Comparison of ENCODE assay signal across 9 mouse cellular contexts in the genomic region with DNA sequence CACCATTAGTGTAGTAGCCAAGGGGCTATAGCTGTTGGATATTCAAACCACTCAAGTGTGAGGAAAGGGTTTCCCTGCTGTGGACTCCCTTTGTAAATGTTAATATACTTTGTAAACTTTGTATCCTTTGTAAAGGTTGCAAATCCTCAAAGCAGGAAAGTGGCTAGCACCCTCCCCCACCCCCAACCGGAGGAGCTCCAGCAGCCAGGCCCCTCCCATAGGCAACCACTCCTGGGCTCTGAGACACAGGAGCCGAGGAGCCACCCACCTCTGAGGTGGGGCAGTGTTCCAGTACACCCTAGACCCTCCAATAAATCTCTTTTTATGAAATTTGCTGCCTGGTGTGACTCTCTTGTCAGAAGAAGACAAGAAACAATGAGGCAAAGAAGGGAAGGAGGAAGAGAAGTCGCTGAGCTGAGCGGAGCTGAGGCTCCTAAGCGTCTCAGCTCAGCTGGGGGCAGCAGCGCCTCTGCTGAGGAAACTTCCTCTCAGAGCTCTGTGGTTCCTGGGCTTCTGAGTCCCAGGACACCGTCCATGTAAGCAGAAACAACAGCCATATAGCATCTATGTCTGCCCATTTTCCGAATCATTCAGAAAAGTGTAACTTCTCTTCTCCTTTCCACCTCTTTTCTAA.
DNase-seq lines count a peak whose midpoint lies in the region; ATAC-seq and TF ChIP-seq lines count a peak whose summit lies in the region.
"Had no signal": no experiment of that assay in that cellular context is flagged by ENCODE, and none has a peak within 500 bp of the region (broad histone marks: within the 10 kb centered on the region; RNA-seq: fewer than 3 reads in every experiment).

No protein-coding gene starts in this region.

- no peak overlapping the region for H3K9ac ChIP-seq in hindbrain, embryonic 14.5 days
- peak overlapping the region; percentile 22; the same call in 1 of the 2 replicates for H3K9ac ChIP-seq in embryonic facial prominence, embryonic 13.5 days
- no peak overlapping the region for H3K9ac ChIP-seq in liver, postnatal 0 days (replicated peaks)
- H3K9ac ChIP-seq: neural tube, embryonic 13.5 days had no signal

- no peaks in the 10 kb centered on the region for H3K36me3 ChIP-seq in hindbrain, embryonic 10.5 days
- no peaks in the 10 kb centered on the region for H3K36me3 ChIP-seq in hindbrain, embryonic 14.5 days (replicated peaks; ENCODE audit: control insufficient read depth, insufficient read depth)
- no peaks in the 10 kb centered on the region for H3K36me3 ChIP-seq in embryonic facial prominence, embryonic 13.5 days
- H3K36me3 ChIP-seq in liver, postnatal 0 days (replicated peaks; ENCODE audit: insufficient read depth, low read length) = no peaks in the 10 kb centered on the region
- H3K36me3 ChIP-seq: neural tube, embryonic 13.5 days had no signal

- WGBS in hindbrain, embryonic 10.5 days = 7% methylated on average over 8 of the region's 8 CpGs
- WGBS in hindbrain, embryonic 14.5 days = 10% methylated on average over 8 of the region's 8 CpGs
- WGBS in embryonic facial prominence, embryonic 13.5 days = 10% methylated on average over 8 of the region's 8 CpGs
- 9% methylated on average over 8 of the region's 8 CpGs for WGBS in liver, postnatal 0 days (ENCODE audit: insufficient replicate concordance)

- no peak overlapping the region for H3K4me2 ChIP-seq in hindbrain, embryonic 14.5 days (replicated peaks)
- peak overlapping the region; percentile 41 for H3K4me2 ChIP-seq in embryonic facial prominence, embryonic 13.5 days
- H3K4me2 ChIP-seq in liver, postnatal 0 days (ENCODE audit: low read depth, low read length) = peak overlapping the region; percentile 47
- H3K4me2 ChIP-seq: neural tube, embryonic 13.5 days had no signal

- H3K4me3 ChIP-seq in hindbrain, embryonic 10.5 days = no peak overlapping the region
- no peak overlapping the region for H3K4me3 ChIP-seq in hindbrain, embryonic 14.5 days (replicated peaks; ENCODE audit: low read length)
- no peak overlapping the region for H3K4me3 ChIP-seq in embryonic facial prominence, embryonic 13.5 days
- H3K4me3 ChIP-seq in liver, postnatal 0 days (ENCODE audit: low read depth, low read length) = no peak overlapping the region
- H3K4me3 ChIP-seq: neural tube, embryonic 13.5 days had no signal

- H3K4me1 ChIP-seq in hindbrain, embryonic 10.5 days (replicated peaks) = peaks cover 18% of the 10 kb centered on the region
- no peaks in the 10 kb centered on the region for H3K4me1 ChIP-seq in hindbrain, embryonic 14.5 days (replicated peaks; ENCODE audit: control insufficient read depth, insufficient read depth, low read length)
- H3K4me1 ChIP-seq in embryonic facial prominence, embryonic 13.5 days = peaks cover 23% of the 10 kb centered on the region
- peaks cover 7% of the 10 kb centered on the region for H3K4me1 ChIP-seq in liver, postnatal 0 days (ENCODE audit: insufficient read depth)

- H3K27ac ChIP-seq in hindbrain, embryonic 10.5 days = peak overlapping the region; percentile 60
- no peak overlapping the region for H3K27ac ChIP-seq in hindbrain, embryonic 14.5 days
- peak overlapping the region; percentile 48; the same call in 1 of the 2 replicates for H3K27ac ChIP-seq in embryonic facial prominence, embryonic 13.5 days
- H3K27ac ChIP-seq in liver, postnatal 0 days (ENCODE audit: low read depth) = peak overlapping the region; percentile 30
- H3K27ac ChIP-seq: neural tube, embryonic 13.5 days had no signal

- no peaks in the 10 kb centered on the region for H3K9me3 ChIP-seq in hindbrain, embryonic 10.5 days
- no peaks in the 10 kb centered on the region for H3K9me3 ChIP-seq in hindbrain, embryonic 14.5 days (ENCODE audit: control insufficient read depth, low read length)
- no peaks in the 10 kb centered on the region for H3K9me3 ChIP-seq in embryonic facial prominence, embryonic 13.5 days
- H3K9me3 ChIP-seq in liver, postnatal 0 days (ENCODE audit: low read length) = no peaks in the 10 kb centered on the region
- H3K9me3 ChIP-seq: neural tube, embryonic 13.5 days had no signal

- 0 out of 2 replicates have a peak, but pooled peaks have one; percentile 6 for TF ChIP-seq CTCF in liver, postnatal 0 days (IDR thresholded peaks at IDR 0.05; ENCODE audit: low read depth)

- ATAC-seq in hindbrain, embryonic 14.5 days (ENCODE audit: low FRiP score) = no peak
- ATAC-seq in embryonic facial prominence, embryonic 13.5 days (ENCODE audit: insufficient number of reproducible peaks, insufficient read depth, low FRiP score, low TSS enrichment, low read depth) = no peak
- no peak for ATAC-seq in liver, postnatal 0 days
- no peak for ATAC-seq in frontal cortex, adult (ENCODE audit: low TSS enrichment)
- ATAC-seq in activated CD4-positive, CD25-positive, alpha-beta regulatory T cell, adult 4 months = no peak

- TF ChIP-seq EP300 in liver, postnatal 0 days (IDR thresholded peaks at IDR 0.05; ENCODE audit: low read depth) = no peak

- no peak for DNase-seq in hindbrain, embryonic 10.5 days (ENCODE audit: low spot score)
- no peak for DNase-seq in hindbrain, embryonic 14.5 days (ENCODE audit: low spot score)
- peak; percentile 82 for DNase-seq in ES-CJ7 (ENCODE audit: low read depth, low spot score)
- no peak for DNase-seq in liver, postnatal 0 days
- no peak for DNase-seq in right cerebral cortex, adult 2 months (ENCODE audit: low spot score in 2 of 2)

- H3K27me3 ChIP-seq in hindbrain, embryonic 10.5 days (ENCODE audit: insufficient read depth, poor library complexity, severe bottlenecking) = peaks cover 16% of the 10 kb centered on the region
- H3K27me3 ChIP-seq in hindbrain, embryonic 14.5 days (ENCODE audit: control insufficient read depth, insufficient read depth, low read length) = no peaks in the 10 kb centered on the region
- H3K27me3 ChIP-seq in embryonic facial prominence, embryonic 13.5 days = no peaks in the 10 kb centered on the region
- H3K27me3 ChIP-seq in liver, postnatal 0 days (ENCODE audit: insufficient read depth, low read length) = no peaks in the 10 kb centered on the region
